Mouse (Mus musculus): ENCODE results near the gene Ift22.

The Ift22 gene

DNA sequence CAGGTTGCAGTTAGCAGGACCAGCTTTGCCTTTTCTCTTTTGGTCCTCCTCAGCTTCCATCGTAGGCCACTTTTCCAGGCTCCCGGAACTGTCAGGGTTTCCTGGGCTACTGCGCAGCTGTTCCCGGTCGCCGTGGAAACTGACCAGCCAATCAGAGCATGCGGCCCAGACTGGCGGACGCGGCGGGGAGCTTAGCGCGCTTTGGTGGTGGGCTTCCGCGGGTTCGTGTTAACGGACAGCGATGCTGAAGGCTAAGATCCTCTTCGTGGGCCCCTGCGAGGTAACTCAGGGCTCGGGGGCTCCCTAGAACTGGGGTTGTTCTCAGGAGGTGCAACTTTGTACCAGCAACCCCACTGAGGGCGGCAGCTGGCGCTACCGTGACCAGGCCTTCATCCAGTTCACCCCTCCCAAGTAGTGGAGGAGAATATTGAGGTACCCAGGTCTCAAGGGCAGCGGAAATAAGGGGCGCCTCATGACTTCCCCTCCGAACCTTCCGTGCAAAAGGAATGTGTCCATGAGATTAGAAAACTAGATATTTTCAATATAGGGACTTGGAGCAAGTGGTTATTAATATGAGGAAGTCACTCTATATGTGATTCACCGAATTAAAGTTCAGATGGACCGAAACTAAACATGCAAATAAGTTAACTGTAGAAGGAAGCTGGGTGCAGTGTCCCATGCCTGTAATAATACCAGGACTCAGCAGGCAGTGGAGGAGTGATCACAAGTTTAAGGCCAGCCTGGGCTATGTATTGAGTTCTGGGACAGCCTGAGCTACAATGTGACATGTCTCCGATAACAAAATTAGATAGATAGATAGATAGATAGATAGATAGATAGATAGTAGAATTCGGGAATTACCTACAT, at the start of gene Ift22:
TSS of gene Ift22 (plus strand) at position 160 of the 867 bp plus-strand sequence.
- peak; percentile 59 to 69 for DNase-seq (ENCODE audit: low read depth in 1 of 2, low spot score in 2 of 2)

- DNase-seq (ENCODE audit: low read depth in 1 of 2, low spot score in 2 of 2): no peak
Observed at GRCm38 (mm10) chr5:136861191-136861940, 46.6 kb upstream of the Ift22 start.

DNA sequence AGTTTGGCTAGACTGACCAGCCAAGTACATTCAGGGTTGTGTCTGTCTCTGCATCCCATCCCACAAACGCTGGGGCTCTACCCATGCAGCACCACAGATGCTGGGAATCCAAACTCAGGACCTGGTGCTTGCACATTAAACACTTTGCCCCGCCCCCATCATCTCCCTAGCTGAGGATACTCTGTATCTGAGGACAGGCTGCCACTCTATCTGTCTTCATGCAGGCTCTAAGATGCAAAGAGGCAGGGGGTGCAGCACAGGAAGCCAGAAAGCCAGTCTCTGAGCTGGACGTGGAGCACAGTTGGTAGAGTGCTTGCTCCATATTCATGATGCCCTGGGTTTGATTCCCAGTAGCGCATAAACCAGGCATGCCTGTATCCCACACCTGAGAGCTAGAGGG, 45.1 kb upstream of the Ift22 start:
- DNase-seq (ENCODE audit: low read depth in 1 of 2, low spot score in 2 of 2): no peak

GRCm38 (mm10) chr5:136863276-136863675, 44.7 kb upstream of the Ift22 start:
- DNase-seq (ENCODE audit: low read depth in 1 of 2, low spot score in 2 of 2): no peak

DNA sequence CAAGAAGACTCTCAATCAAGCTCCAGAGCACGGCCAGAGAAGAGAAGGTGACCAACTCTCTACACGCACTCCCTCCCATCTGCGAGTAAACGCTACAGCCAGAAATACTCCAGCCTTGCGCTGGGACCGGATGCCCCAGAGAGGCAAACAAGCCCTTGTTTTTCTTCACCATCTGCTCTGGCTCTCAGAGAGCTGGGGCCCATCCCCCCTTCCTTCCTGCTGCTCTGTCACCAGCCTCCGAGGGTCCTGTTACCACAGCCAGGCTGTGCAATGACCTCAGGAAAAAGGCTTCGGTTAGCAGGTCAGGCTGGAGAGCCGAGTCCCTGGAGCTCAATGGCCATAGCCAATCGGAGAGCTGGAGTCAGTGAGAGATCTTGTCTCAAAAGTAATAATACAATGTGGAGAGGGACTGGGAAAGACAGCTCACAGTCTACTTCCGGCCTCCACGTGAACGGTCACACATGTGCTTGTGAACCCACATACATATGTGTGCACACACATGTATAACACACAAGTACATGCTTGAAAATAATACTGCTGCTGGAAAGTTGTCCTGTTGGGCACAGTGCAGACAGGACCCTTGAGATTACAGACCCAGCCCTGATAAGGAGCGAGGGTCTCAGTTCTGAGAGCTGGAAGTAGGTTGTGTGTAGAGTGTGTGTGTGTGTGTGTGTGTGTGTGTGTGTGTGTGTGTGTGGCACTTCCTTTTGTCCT, 43.8 kb upstream of the Ift22 start:
- DNase-seq (ENCODE audit: low read depth in 1 of 2, low spot score in 2 of 2): no peak

DNA sequence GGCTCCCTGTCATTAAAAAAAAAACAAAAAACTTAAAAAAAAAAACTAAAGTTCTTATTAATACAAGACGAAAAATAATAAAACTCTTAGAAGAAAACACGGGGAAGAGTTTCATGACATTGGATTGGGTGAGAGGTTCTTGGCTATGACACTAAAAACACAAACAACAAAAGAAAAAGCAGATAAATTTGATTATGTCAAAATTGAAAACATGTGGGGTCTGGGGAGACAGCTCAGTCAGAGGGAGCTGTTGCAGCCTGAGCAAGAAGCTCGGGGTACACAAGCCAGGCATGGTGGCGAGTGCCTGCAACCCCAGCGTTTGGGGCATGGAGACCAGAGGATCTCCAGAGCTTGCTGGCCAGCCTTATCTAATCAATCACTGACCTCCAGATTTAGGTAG, 40.2 kb upstream of the Ift22 start:
- DNase-seq (ENCODE audit: low read depth in 1 of 2, low spot score in 2 of 2): no peak

DNA sequence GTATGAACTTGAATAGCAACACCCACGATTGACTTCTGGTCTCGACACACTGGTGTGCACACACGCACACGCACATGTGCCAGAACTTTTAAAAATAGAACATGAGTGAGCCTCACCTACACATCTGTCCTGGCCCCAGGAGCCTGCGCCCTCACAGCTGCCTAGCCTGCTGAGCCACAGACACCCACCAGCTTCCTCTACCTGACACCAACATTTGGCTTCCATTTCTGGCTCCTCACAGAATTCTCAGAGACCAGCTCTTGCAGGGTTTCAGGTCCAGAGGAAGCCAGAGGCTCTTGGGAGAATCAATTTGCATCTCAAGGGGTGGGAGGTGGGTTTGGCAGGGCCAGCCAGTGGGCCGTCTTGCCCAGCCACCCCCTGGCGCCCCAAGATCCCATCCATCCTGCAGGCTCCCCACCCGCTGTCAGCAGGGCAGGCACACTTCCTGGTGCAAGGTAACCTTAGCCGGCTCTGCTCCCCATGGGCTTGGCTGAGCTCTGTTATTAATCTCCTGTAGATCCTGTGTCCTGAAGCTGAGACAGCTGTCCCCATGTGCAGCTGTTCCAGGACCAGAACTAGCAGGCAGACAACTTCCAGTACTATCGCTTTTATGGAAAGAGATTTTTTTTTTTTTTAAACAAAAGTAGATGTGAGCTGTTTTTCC, 38.4 kb upstream of the Ift22 start:
- no peak for DNase-seq (ENCODE audit: low read depth in 1 of 2, low spot score in 2 of 2)

DNA sequence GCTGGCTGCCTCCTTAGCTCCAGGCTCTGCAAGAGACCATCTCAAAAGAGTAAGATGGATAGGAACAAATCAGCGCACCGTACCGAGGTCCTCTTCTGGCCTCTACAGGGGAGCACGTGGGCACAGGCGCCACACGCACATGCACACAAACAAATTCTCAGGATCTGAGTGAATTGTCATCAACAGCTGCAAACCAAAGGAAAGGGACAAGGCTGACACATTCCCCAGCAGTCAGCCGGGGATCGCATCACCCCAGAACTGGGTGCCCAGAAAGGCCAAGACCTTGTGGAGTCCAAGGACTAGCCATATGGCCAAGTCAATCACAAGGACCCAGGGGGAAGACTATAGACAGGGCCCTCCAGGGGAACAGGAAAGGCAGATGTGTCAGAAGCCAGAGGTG, 35.5 kb upstream of the Ift22 start:
- no peak for DNase-seq (ENCODE audit: low read depth in 1 of 2, low spot score in 2 of 2)

GRCm38 (mm10) chr5:136874271-136874670, 33.7 kb upstream of the Ift22 start:
- no peak for DNase-seq (ENCODE audit: low read depth in 1 of 2, low spot score in 2 of 2)

DNA sequence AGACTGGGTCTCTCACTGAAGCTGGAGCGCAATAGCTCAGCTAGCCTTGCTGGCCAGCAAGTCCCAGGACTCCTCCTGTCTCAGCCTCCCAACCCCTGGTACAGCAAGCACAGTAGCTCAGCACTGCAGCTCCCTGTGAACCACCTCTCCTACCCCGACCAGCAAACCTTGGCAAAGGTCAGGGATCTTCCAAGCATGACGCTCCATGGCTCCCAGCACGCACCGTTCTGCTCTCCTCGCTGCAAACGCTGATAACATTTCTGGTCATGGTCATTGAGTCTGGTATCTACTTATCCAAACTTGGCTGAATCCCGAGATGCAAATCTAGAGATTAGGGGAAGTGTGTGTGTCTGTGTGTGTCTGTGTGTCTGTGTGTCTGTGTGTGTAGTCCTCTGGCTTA, 27.8 kb upstream of the Ift22 start:
- no peak for DNase-seq (ENCODE audit: low read depth in 1 of 2, low spot score in 2 of 2)

DNA sequence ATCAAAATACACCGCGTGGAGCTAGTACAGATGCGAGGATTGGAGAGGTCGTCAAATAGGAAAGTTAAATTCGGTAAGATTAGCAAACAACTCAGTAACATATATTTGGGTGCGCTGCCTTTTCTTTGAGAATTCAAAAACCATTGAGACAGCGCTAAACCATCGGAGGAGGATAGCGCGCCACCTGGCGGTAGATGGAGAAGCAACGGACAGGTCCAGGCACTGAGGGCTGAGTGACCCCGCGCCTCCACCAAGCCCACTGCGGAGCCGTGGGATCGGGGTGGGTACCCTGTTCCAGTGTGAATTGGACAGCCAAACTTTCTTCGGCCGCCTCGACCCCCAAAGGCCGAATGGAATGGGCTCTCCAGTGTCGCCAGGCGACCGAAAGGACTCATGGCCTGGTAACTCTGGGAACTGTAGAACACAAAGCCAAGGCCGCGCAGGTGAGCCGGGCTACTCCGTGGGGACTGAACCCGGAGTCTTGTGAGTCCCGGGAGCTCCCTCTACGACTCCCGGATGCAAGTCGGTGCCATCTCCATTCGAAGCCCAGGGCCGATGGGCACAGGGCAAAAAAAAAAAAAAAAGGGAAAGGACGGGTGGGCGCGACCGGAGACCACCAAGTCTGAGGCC, 26.5 kb upstream of the Ift22 start:
- peak in 1 of 2 experiments; percentile 45 for DNase-seq (ENCODE audit: low read depth in 1 of 2, low spot score in 2 of 2)

DNA sequence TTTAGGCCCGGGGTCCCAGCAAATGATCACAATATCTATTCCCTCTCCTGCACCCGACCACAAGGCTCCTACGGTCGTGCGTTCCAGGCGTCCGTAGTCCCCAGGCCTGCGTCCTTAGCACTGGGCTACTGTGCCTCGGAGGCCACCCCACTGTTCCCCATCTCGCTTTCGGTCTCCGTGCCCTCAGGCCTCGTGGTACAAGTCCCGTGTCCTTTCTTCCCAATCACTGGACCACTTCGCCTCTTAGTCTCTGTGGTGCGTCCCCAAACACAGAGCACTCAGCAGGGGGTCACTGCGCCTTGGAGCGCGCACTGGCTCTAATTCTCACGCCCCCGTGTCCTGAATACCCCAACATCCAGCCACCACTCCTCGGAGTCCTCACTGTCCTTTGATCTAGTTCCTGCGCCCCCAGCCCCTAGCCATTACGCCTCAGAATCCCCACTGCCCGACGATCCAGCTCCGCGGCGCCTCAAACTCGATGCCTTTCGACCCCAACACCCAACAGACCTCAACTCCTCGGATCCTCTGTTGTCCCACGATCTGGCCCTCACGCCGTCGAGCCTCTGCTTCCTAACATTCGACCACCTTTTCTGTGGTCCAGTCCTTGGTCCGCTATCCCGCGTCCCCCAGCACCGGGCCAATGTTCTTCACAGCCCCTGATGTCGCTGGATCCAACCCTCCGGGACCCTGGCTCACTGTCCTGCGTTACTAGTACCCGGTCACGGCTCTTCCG, 25.7 kb upstream of the Ift22 start:
- no peak for DNase-seq (ENCODE audit: low read depth in 1 of 2, low spot score in 2 of 2)

GRCm38 (mm10) chr5:136882788-136883439, 25.0 kb upstream of the Ift22 start, which contains the start of gene Col26a1:
Gene Col26a1, minus strand, starts transcription at chr5:136883209.
- DNase-seq (ENCODE audit: low read depth in 1 of 2, low spot score in 2 of 2): no peak

DNA sequence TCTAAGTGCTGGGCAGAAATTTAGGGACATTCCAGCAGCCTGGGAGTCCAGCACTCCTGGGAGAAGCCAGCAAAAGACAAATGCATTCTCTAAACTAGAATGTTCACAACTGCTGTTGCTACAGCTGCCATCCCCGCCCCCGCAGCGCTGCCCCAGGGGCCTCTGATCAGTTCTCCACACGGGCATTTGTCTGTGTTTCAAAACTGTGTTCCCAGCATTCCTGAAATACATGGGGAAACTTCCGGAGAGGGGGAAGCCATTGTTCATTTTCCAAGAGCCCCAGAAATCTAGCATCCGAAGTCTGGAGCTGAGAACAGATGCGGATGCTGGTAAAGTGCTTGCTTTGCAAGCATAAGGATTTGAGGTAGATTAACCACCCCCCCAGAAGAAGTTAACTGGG, 21.0 kb upstream of the Ift22 start:
- DNase-seq (ENCODE audit: low read depth in 1 of 2, low spot score in 2 of 2): no peak

DNA sequence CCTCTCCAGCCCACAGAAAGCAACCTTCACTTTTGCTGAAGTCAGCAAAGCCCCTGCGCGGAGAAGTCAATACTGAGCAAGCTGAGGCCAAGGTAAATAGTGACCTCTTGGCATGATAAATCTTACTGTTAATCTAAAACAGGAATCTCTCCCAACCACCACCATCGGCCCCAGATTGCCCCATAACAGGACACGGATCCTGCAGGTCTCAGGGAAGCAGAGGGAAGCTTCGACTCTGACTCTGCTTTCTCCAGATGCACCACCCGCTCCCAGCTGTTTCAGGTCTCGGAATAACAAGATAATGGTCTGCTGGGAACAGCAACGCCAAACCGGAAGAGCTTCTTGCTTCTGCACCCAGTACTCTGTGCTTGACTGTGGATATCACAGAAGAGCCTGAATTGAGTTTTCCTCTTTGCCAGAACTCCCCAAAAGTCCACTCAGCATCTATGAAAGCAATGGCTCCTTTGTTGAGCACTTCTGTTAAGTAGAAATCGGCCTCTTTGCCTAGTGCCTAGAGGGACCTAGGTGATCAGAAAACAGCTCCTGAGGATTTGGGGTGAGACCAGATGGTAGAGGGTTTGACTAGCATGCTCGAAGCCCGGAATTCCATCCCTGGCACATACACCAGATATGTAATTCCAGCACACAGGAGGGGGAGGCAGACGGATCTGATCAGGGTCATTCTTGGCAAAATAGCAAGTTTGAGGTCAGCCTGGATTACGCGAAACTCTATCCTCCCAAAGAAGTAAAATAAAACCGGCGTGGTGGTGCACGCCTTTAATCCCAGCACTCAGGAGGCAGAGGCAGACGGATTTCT, 19.2 kb upstream of the Ift22 start:
- DNase-seq (ENCODE audit: low read depth in 1 of 2, low spot score in 2 of 2): no peak

GRCm38 (mm10) chr5:136894840-136895528, 13.0 kb upstream of the Ift22 start:
- no peak for DNase-seq (ENCODE audit: low read depth in 1 of 2, low spot score in 2 of 2)

DNA sequence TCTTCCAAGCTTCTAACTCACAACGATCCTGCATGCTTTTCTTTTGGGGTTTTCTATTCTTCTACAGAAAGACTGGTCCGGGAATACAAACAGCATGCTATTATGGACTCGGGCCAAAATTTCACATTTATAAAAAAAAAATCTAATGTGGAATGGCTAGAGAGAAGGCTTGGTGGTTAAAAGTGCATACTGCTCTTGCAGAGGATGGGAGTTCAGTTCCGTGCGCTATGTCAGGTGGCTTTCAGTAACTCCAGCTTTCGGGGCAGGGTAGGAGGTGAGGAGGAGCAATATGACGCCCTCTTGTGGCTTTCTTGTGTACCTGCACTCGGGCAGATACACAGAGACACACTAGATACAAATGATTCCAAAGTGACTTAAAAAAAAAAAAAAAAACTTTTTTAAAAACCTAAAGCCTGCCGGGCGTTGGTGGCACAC, 12.4 kb upstream of the Ift22 start:
- DNase-seq (ENCODE audit: low read depth in 1 of 2, low spot score in 2 of 2): no peak

DNA sequence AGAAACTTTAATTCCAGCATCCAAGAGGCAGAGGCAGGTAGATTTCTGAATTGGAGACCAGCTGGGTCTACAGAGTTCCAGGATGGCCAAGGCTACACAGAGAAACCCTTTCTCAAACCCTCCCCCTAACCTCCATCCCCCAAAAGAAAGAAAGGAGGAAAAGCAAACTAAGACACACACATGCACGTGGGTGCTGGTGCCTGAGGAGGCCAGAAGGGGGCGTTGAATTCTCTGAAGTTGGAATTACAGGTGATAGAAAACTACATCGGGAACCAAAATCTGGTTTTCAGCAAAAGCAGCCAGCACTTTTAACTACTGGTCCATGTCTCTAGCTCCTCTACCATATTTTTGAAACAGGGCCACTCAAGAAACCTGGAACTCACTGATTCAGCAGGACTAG, 3.3 kb upstream of the Ift22 start:
- DNase-seq (ENCODE audit: low read depth in 1 of 2, low spot score in 2 of 2): no peak

Measured in monocyte, adult 2 months (primary cell).